8 mouse cellular contexts compared by ENCODE assay signal in the genomic region with DNA sequence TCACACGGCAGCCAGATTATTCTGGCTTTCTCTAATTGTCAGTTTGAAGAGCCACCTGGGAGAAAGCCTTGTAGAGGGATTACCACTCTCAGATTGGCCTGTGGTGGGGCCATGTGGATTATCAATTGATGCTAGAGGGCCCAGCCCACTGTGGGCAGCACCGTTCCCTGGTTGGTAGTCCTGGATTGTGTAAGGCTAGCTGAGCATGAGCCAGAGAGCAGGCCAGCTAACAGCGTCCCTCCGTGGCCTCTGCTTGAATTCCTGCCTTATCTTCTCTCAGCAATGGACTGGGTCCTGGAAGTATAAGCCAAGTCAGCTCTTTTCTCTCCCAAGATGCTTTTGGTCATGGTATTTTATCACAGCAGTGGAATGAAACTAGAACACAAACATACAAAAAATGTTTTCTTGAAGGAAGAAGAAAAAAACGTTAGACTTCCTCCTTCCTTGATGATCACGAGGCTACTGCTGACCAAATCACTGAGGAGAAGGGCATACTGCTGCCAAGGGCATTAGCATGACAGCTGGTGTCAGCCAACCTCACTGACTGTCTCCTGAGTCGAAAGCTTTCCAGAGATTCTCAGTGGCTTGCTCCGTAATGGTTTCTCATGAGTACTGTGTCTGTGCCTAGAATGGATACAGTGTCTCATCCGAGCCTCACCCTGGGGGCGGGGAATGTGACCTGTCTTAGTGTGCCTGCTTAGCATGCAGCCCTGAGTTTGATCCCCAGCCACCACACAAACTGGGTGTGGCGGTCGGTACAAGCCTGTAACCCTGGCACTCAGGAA. TPM values are rescaled to one million over a fixed set of nuclear protein-coding genes. Genes with fewer than 3 reads are reported as not detected.
DNase-seq lines count a peak whose midpoint lies in the region; ATAC-seq lines count a peak whose summit lies in the region.

No protein-coding gene starts in this region.

- DNase-seq in thymus, postnatal 4 days = peak; percentile 46
- no peak for DNase-seq in thymus, postnatal 25 days
- DNase-seq in cerebellum, postnatal 36 days = peak; percentile 53 to 55
- DNase-seq in yolk sac, embryonic 10.5 days (ENCODE audit: low spot score) = no peak
- no peak for DNase-seq in retina, postnatal 1 day

- no peak for ATAC-seq in heart, embryonic 14.5 days (ENCODE audit: insufficient number of reproducible peaks, insufficient read depth, low FRiP score, low read depth)
- ATAC-seq in liver, embryonic 12.5 days = no peak
- no peak for ATAC-seq in neural tube, embryonic 12.5 days (ENCODE audit: low FRiP score, low read depth)

- peaks cover 11% of the 10 kb centered on the region; the same call in 1 of the 2 replicates for H3K36me3 ChIP-seq in heart, embryonic 14.5 days (ENCODE audit: control insufficient read depth, insufficient read depth, low read length)
- H3K36me3 ChIP-seq in liver, embryonic 12.5 days = peaks cover 6% of the 10 kb centered on the region
- peaks cover 2% of the 10 kb centered on the region; the same call in 1 of the 2 replicates for H3K36me3 ChIP-seq in neural tube, embryonic 12.5 days

- peak overlapping the region; percentile 47 for H3K9ac ChIP-seq in heart, embryonic 14.5 days (ENCODE audit: low read length)
- H3K9ac ChIP-seq in liver, embryonic 12.5 days = no peak overlapping the region
- 0 out of 2 replicates have a peak overlapping the region, but pooled peaks have one; percentile 10 for H3K9ac ChIP-seq in neural tube, embryonic 12.5 days

- peak overlapping the region; percentile 83 to 97 for H3K27ac ChIP-seq in heart, embryonic 14.5 days (replicated peaks in 1 of 2; ENCODE audit: control insufficient read depth in 1 of 2, insufficient read depth in 1 of 2, low read depth in 2 of 2, low read length in 2 of 2)
- H3K27ac ChIP-seq in liver, embryonic 12.5 days = peak overlapping the region; percentile 24; the same call in 1 of the 2 replicates
- H3K27ac ChIP-seq in neural tube, embryonic 12.5 days = no peak overlapping the region

- WGBS in heart, embryonic 14.5 days = 26% methylated on average over 12 of the region's 12 CpGs
- 39% methylated on average over 12 of the region's 12 CpGs for WGBS in liver, embryonic 12.5 days (ENCODE audit: insufficient replicate concordance)
- 60% methylated on average over 12 of the region's 12 CpGs for WGBS in neural tube, embryonic 12.5 days

- no peaks in the 10 kb centered on the region for H3K9me3 ChIP-seq in heart, embryonic 14.5 days (ENCODE audit: control insufficient read depth, low read length)
- no peaks in the 10 kb centered on the region for H3K9me3 ChIP-seq in liver, embryonic 12.5 days (replicated peaks)
- no peaks in the 10 kb centered on the region for H3K9me3 ChIP-seq in neural tube, embryonic 12.5 days

- peaks cover 49 to 78% of the 10 kb centered on the region in 2 experiments for H3K4me1 ChIP-seq in heart, embryonic 14.5 days (ENCODE audit: control insufficient read depth in 2 of 2, insufficient read depth in 2 of 2, low read length in 2 of 2)
- H3K4me1 ChIP-seq in liver, embryonic 12.5 days = peaks cover 68% of the 10 kb centered on the region
- peaks cover 65% of the 10 kb centered on the region for H3K4me1 ChIP-seq in neural tube, embryonic 12.5 days

- 0 out of 2 replicates have a peak overlapping the region, but pooled peaks have one; percentile 6 for H3K4me2 ChIP-seq in heart, embryonic 14.5 days (ENCODE audit: low read length)
- no peak overlapping the region for H3K4me2 ChIP-seq in liver, embryonic 12.5 days
- 0 out of 2 replicates have a peak overlapping the region, but pooled peaks have one; percentile 5 for H3K4me2 ChIP-seq in neural tube, embryonic 12.5 days (replicated peaks)

- no peak overlapping the region for H3K4me3 ChIP-seq in heart, embryonic 14.5 days (ENCODE audit: control insufficient read depth in 1 of 2, insufficient read depth in 1 of 2, low read depth in 1 of 2, low read length in 2 of 2)
- H3K4me3 ChIP-seq in liver, embryonic 12.5 days = no peak overlapping the region
- no peak overlapping the region for H3K4me3 ChIP-seq in neural tube, embryonic 12.5 days

- H3K27me3 ChIP-seq in heart, embryonic 14.5 days (ENCODE audit: control insufficient read depth, insufficient read depth, low read length) = no peaks in the 10 kb centered on the region
- H3K27me3 ChIP-seq in liver, embryonic 12.5 days (replicated peaks) = no peaks in the 10 kb centered on the region
- no peaks in the 10 kb centered on the region for H3K27me3 ChIP-seq in neural tube, embryonic 12.5 days (replicated peaks)

RNA-seq across cellular contexts. Expression of gene Trak1, which starts 19.5 kb away (rescaled TPM):
- 41.3 and 42.1 TPM in 2 replicates for polyA plus RNA-seq in heart, embryonic 14.5 days (2014; fragmentation: Nextera tagmentation; extraction: Ambion mirVana)
- polyA plus RNA-seq in liver, embryonic 12.5 days (2016; fragmentation: Nextera tagmentation; extraction: Ambion mirVana) = 10.3 and 11.0 TPM in 2 replicates
- polyA plus RNA-seq in neural tube, embryonic 12.5 days (2016; fragmentation: Nextera tagmentation; extraction: Ambion mirVana) = 40.7 and 41.7 TPM in 2 replicates

RNA-seq across cellular contexts. Expression of gene Ulk4, which starts 39.8 kb away (rescaled TPM):
- 87.5 and 95.4 TPM in 2 replicates for polyA plus RNA-seq in heart, embryonic 14.5 days (2014; fragmentation: Nextera tagmentation; extraction: Ambion mirVana)
- 50.8 and 52.6 TPM in 2 replicates for polyA plus RNA-seq in liver, embryonic 12.5 days (2016; fragmentation: Nextera tagmentation; extraction: Ambion mirVana)
- polyA plus RNA-seq in neural tube, embryonic 12.5 days (2016; fragmentation: Nextera tagmentation; extraction: Ambion mirVana) = 143 and 144 TPM in 2 replicates

Comparison
In these comparisons a context has a peak if more than half of its experiments do, and no peak if none do; other contexts are left out.
1. DNase-seq: peak in thymus, postnatal 4 days (single experiment) and cerebellum, postnatal 36 days (2 of 2); none in thymus, postnatal 25 days (single experiment), yolk sac, embryonic 10.5 days (single experiment) and retina, postnatal 1 day (single experiment).